Mouse (Mus musculus) liver, embryonic 11.5 days (tissue): ENCODE measurements around the gene Icam2. TPM values are rescaled to one million over a fixed set of nuclear protein-coding genes. Genes with fewer than 3 reads are reported as not detected.
"Not testable (repeated sequence)": the region's sequence is repeated elsewhere in the genome, so short reads cannot be mapped to it uniquely, and the experiment has no call there.

Source experiments
- ATAC-seq: fragments of 200-750 bp; cut with Nextera tagmentation; replicated peaks from 2 replicates; pipeline ENCODE4 v1.8.0; 2017; ENCODE audit warnings: moderate number of reproducible peaks, mild to moderate bottlenecking, moderate TSS enrichment, moderate library complexity; ENCODE audit not compliant: low FRiP score
- DNase-seq: peaks from one replicate; pipeline ENCODE4 v3.0.0-alpha.2; 2017; ENCODE audit warnings: low spot score
- H3K27ac ChIP-seq: fragments of 300-500 bp; sonication (generic); 2 replicates; pipeline ENCODE4 v1.5.1; 2014; ENCODE audit warnings: mild to moderate bottlenecking, low read depth, low read length, control low read depth
- H3K27me3 ChIP-seq: fragments of 300-500 bp; sonication (generic); replicated peaks from 2 replicates; pipeline ENCODE4 v1.6.1; 2014; ENCODE audit warnings: low read length, mixed read lengths; ENCODE audit not compliant: control insufficient read depth, insufficient read depth
- H3K36me3 ChIP-seq: fragments of 300-500 bp; sonication (generic); 2 replicates; pipeline ENCODE4 v1.6.1; 2014; ENCODE audit warnings: mild to moderate bottlenecking, low read length, moderate library complexity, mixed read lengths; ENCODE audit not compliant: control insufficient read depth, insufficient read depth
- H3K4me1 ChIP-seq: fragments of 300-500 bp; sonication (generic); replicated peaks from 2 replicates; pipeline ENCODE4 v1.6.1; 2014; ENCODE audit warnings: low read length, mixed read lengths; ENCODE audit not compliant: control insufficient read depth, insufficient read depth
- H3K4me2 ChIP-seq: fragments of 300-500 bp; sonication (generic); 2 replicates; pipeline ENCODE4 v1.6.1; 2014; ENCODE audit warnings: mild to moderate bottlenecking, control low read depth, moderate library complexity
- H3K4me3 ChIP-seq: fragments of 300-500 bp; sonication (generic); 2 replicates; pipeline ENCODE4 v1.5.1; 2014; ENCODE audit warnings: low read depth, low read length, control low read depth
- H3K9ac ChIP-seq: fragments of 300-500 bp; sonication (generic); 2 replicates; pipeline ENCODE4 v1.6.1; 2014; ENCODE audit warnings: low read depth, low read length, control low read depth
- H3K9me3 ChIP-seq: fragments of 300-500 bp; sonication (generic); 2 replicates; pipeline ENCODE4 v1.6.1; 2016; ENCODE audit warnings: low read length, inconsistent platforms, mixed read lengths; ENCODE audit not compliant: control insufficient read depth
- WGBS: fragments of 180-500 bp; shearing (Covaris S2); extraction: QIAGEN DNeasy Blood & Tissue Kit; methylation state at CpG from one replicate; pipeline ENCODE4 v1.1.7; 2014; 5-methylcytosine and 5-hydroxymethylcytosine counted together
- polyA plus RNA-seq: library from polyadenylated mRNA; unstranded; fragments of >200 nt; fragmentation: Nextera tagmentation; extraction: Ambion mirVana; gene quantifications from 2 replicates; pipeline ENCODE4 v1.2.1, GENCODE M21; 2014

The Icam2 gene
- polyA plus RNA-seq, 1 experiment from 2014 or later, result 41.6 TPM

DNA sequence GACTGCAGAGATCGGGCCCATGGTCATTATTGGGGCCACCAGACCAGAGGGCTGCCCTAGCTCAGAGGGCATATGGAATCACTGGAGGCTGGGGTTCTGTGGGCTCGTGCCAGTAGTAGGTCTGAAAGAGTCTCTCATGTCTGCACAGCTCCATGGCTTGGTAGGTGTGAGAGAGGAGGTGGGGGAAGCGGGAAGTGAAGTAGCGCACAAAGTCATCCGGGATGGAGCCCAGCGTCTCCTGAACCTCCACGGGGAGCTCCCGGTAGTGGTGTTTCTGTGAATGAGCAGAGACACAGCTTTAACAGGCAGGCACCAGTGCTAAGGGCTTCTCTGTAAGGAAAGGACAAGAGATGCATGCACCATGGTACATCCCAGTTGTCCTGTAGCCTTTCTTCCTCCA lies 10.6 kb upstream of the Icam2 start:
- no peak overlapping the region for H3K9ac ChIP-seq
- no peak for ATAC-seq

DNA sequence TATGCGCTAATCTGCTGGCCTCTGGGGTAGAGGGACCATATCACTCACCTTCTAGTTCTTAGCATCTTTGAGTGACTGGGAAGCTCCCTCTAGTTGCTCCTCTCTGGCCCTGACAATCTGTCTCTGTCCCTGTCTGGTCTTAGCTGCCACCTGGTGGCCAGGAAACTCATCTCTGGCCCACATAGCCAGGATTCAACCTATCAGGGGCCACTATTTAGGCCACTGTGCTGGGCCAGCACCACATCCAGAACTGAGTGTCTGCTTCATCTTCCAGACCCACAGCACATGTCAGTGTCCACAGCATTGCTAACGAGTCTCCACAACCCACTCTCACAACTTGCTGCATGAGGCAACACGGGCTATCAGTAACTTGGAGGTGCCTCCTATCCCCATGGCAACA lies 9.8 kb upstream of the Icam2 start:
- H3K36me3 ChIP-seq, result peaks cover 9% of the 10 kb centered on the region; the same call in 1 of the 2 replicates
- peaks cover 10% of the 10 kb centered on the region for H3K4me1 ChIP-seq
- no peak overlapping the region for H3K27ac ChIP-seq
- WGBS, result 83% methylated on average over 3 of the region's 3 CpGs
- H3K9me3 ChIP-seq, result no peaks in the 10 kb centered on the region
- ATAC-seq (no peak), DNase-seq (no peak)
- no peak overlapping the region for H3K4me3 ChIP-seq
- H3K9ac ChIP-seq, result no peak overlapping the region
- no peak overlapping the region for H3K4me2 ChIP-seq
- H3K27me3 ChIP-seq, result no peaks in the 10 kb centered on the region

More for the DNA sequence above, 10.6 kb upstream of the Icam2 start:
- H3K4me1 ChIP-seq, result peaks cover 4% of the 10 kb centered on the region
- H3K4me2 ChIP-seq, result no peak overlapping the region
- no peak for DNase-seq
- no peaks in the 10 kb centered on the region for H3K9me3 ChIP-seq
- H3K27ac ChIP-seq, result no peak overlapping the region
- H3K27me3 ChIP-seq, result no peaks in the 10 kb centered on the region
- no peak overlapping the region for H3K4me3 ChIP-seq
- peaks cover 12% of the 10 kb centered on the region; the same call in 1 of the 2 replicates for H3K36me3 ChIP-seq
- WGBS, result 93% methylated on average over 8 of the region's 8 CpGs

DNA sequence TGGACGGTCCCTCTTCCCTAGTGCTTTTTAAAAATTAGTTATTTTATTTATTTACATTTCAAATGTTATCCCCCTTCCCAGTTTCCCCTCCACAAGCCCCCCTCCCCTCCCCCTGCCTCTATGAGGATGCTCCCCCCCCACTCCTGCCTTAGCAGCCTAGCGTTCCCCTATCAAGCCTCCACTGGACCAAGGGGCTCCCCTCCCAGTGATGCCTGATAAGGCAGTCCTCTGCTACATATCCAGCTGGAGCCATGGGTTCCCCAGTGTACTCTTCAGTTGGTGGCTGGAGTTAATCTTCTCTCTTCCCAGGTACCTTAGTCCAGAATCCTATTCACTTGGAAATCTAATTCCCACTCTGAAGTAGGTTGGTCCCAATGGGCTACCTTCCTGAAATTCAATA lies 6.2 kb upstream of the Icam2 start:
- not testable (repeated sequence) for DNase-seq, H3K36me3 ChIP-seq, H3K9me3 ChIP-seq, ATAC-seq, H3K4me3 ChIP-seq, H3K9ac ChIP-seq, H3K27me3 ChIP-seq, H3K4me2 ChIP-seq, H3K27ac ChIP-seq
- peaks cover 24% of the 10 kb centered on the region for H3K4me1 ChIP-seq
- 55% methylated on average over 2 of the region's 2 CpGs for WGBS

DNA sequence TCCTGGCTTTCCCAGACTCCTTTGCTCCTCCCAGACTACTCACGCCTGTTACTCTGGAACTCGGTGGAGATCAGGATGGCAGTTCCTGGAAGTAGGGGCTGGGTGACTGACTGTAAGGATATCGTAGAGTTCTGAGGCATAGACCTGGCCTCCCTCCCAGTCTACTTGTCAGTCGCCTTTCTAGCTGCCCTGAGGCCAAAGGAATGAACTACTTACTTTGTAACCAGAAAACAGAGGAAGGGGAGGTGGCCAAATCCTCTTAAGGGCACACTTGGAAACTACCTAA lies 5.4 kb upstream of the Icam2 start:
- ATAC-seq (no peak), DNase-seq (no peak)
- H3K4me2 ChIP-seq, result no peak overlapping the region
- no peak overlapping the region for H3K4me3 ChIP-seq
- peaks cover 24% of the 10 kb centered on the region for H3K4me1 ChIP-seq
- no peaks in the 10 kb centered on the region for H3K27me3 ChIP-seq
- 61% methylated on average over 4 of the region's 4 CpGs for WGBS
- H3K27ac ChIP-seq, result peak overlapping the region; percentile 52
- no peak overlapping the region; the same call in 1 of the 2 replicates for H3K9ac ChIP-seq
- no peaks in the 10 kb centered on the region for H3K9me3 ChIP-seq
- H3K36me3 ChIP-seq, result peaks cover 2% of the 10 kb centered on the region; the same call in 1 of the 2 replicates

DNA sequence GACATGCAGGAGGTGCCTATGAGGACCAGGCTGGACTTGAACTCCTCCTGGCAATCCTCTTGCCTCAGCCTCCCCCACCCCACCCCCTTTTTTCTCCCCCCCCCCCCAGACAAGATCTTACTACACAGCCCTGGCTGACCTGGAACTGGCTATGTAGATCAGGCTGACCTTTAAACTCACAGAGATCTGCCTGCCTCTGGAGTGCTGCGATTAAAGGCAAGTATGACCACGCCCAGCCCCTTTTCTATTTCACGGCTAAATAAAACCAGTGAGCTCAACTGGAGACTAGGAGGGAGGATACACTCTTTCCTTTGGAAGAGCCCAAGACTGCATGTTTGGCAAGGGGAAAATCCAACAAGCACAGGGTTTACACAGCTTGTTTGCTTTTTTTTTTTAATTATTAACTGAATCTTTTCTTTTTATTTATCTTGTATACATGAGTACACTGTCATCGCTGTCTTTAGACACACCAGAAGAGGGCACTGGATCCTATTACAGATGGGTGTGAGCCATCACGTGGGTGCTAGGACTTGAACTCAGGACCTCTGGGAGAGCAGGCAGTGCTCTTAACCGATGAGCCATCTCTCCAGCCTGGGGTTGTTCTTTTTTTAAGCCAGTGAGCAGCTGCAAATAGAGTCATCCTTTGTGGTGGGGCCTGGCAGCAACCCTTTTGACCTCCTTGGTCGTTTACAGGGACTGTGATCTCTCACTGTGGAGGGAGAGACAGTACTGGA lies 4.9 kb upstream of the Icam2 start:
- peak overlapping the region; percentile 52; the same call in 1 of the 2 replicates for H3K27ac ChIP-seq
- no peaks in the 10 kb centered on the region for H3K9me3 ChIP-seq
- no peak overlapping the region; the same call in 1 of the 2 replicates for H3K9ac ChIP-seq
- H3K4me2 ChIP-seq, result 0 out of 2 replicates have a peak overlapping the region, but pooled peaks have one; percentile 4
- 58% methylated on average over 7 of the region's 7 CpGs for WGBS
- ATAC-seq (peak; percentile 82), DNase-seq (no peak)
- H3K4me1 ChIP-seq, result peaks cover 25% of the 10 kb centered on the region
- H3K4me3 ChIP-seq, result no peak overlapping the region
- H3K36me3 ChIP-seq, result peaks cover 2% of the 10 kb centered on the region; the same call in 1 of the 2 replicates
- no peaks in the 10 kb centered on the region for H3K27me3 ChIP-seq

DNA sequence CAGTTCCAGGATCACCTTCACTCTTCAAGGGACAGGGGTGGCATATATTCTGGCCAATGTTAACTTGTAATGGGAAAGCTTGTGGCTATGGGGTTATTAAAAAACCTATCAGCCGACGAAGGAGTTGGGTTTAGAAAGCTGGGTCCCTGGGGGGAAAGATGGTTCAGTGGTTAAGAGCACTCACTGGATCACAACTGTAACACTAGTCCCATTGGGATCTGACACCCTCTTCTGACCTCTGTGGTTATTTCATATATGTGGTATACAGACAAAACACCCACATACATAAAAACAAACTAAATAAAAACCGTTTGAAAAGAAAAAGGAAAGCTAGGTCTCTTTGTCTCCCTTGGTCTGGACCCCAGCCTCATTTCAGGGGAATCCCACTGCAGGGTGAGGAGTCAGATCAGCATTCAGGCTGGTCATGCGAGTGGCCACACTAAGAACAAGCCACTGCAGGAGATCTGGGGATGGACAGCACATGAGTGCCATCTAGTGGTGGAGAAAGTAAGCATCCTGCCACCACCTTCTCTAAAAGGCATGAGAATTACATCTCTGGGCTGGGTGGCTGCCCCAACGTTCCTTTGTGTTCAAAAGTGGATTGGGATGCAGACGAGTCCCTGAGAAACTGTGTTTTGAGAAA lies 3.8 kb upstream of the Icam2 start:
- Histone ChIP-seq H3K9ac (no peak overlapping the region), H3K4me1 (peaks cover 34% of the 10 kb centered on the region), H3K9me3 (no peaks in the 10 kb centered on the region), H3K27ac (0 out of 2 replicates have a peak overlapping the region, but pooled peaks have one; percentile 52), H3K27me3 (no peaks in the 10 kb centered on the region), H3K4me3 (no peak overlapping the region), H3K4me2 (no peak overlapping the region), H3K36me3 (no peaks in the 10 kb centered on the region; the same call in 1 of the 2 replicates)
- WGBS, result 34% methylated on average over 6 of the region's 6 CpGs
- DNase-seq, result peak; percentile 61
- ATAC-seq, result peak; percentile 42

DNA sequence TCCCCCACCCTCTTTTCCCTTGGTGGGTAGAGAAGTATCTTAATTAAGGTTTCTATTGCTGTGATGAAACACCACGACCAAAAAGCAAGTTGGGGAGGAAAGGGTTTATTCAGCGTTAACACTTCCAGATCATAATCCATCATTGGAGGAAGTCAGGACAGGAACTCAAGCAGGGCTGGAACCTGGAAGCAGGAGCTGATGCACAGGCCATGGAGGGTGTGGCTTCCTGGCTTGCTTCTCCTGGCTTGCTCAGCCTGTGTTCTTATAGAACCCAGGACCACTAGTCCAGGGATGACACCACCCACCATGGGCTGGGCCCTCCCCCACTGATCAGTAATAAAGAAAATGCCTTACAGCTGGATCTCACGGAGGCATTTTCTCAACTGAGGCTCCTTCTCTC lies 2.9 kb upstream of the Icam2 start:
- no peak overlapping the region for H3K4me2 ChIP-seq
- DNase-seq, result no peak
- H3K9ac ChIP-seq, result no peak overlapping the region
- peaks cover 40% of the 10 kb centered on the region for H3K4me1 ChIP-seq
- no peaks in the 10 kb centered on the region for H3K9me3 ChIP-seq
- H3K27me3 ChIP-seq, result no peaks in the 10 kb centered on the region
- no peak overlapping the region for H3K27ac ChIP-seq
- WGBS, result 46% methylated on average over 3 of the region's 3 CpGs
- no peak overlapping the region for H3K4me3 ChIP-seq
- no peak for ATAC-seq
- no peaks in the 10 kb centered on the region for H3K36me3 ChIP-seq

DNA sequence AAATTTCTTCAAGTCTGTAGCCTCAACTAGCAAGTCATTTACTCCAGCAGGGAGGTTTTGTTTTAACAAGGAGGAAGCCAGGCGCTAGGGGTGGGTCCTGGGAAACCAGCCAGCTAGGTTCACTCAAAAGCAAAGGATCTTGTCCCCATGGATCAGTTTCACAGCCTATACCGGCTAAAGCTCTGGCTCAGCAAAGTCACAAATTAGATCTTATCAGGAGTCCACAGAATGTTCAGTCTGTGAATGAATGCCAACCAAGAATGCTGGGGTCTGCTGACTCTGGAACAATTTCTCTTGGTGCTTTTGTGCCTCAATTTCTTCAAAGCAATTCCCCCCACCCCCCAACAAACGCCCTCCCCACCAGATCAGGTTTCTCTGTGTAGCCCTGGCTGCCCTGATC lies 1.7 kb upstream of the Icam2 start:
- no peak for DNase-seq
- H3K27me3 ChIP-seq, result no peaks in the 10 kb centered on the region
- ATAC-seq, result no peak
- no peak overlapping the region for H3K27ac ChIP-seq
- H3K9ac ChIP-seq, result no peak overlapping the region
- no peaks in the 10 kb centered on the region for H3K9me3 ChIP-seq
- H3K4me1 ChIP-seq, result peaks cover 44% of the 10 kb centered on the region
- H3K36me3 ChIP-seq, result no peaks in the 10 kb centered on the region
- no peak overlapping the region for H3K4me2 ChIP-seq
- H3K4me3 ChIP-seq, result no peak overlapping the region
- WGBS, result 35% methylated on average over 3 of the region's 3 CpGs

DNA sequence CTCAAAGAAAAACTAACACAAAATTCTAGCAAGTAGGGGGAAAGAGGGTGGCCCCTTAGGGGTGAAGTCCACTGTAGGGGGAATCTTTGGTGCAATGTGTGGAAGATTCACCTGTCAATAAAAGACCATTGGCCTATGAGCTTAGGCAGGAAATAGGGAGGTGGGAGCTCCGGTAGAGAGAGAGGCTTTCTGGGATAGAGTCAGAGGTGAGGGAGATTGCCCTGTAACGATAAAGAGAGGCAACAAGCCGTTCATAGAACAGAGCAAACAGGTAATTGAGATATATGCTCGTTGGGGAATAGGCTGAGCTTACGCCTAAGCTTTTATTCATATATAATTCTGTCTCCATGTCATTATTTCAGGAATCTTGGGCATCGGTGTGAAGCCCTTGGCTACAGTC lies 855 bp downstream of the Icam2 start:
- H3K9ac ChIP-seq, result no peak overlapping the region
- H3K36me3 ChIP-seq, result no peaks in the 10 kb centered on the region
- ATAC-seq (no peak), DNase-seq (no peak)
- WGBS, result 59% methylated on average over 6 of the region's 6 CpGs
- no peak overlapping the region for H3K27ac ChIP-seq
- H3K4me3 ChIP-seq, result peak overlapping the region; percentile 25
- no peaks in the 10 kb centered on the region for H3K27me3 ChIP-seq
- H3K4me2 ChIP-seq, result peak overlapping the region; percentile 55
- no peaks in the 10 kb centered on the region for H3K9me3 ChIP-seq
- peaks cover 47% of the 10 kb centered on the region for H3K4me1 ChIP-seq
